In the genomic region with DNA sequence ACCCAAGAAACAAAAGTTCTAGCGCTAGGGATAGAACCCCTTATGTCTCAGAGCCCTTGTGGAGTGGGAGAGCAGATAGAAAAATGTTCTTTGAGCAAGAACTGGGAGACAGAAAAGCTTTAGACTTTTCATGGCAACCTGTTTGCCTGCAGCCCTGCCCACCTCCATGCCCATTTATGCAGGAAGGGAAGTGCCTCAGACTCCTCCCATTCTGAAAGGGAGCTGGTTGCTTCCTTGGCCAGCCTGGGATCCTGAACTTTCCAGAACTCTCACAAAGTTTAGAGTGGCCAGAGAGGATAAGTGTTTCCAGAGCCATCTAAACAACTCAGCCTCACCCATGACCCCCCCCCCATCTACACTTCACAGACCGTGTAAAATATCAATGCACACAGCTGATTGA, we compare ENCODE assay signal across 1 mouse cellular context.
TF ChIP-seq lines count a peak whose summit lies in the region.

No protein-coding gene starts in this region.

TF ChIP-seq in CH12.LX, 34 proteins besides CTCF, POLR2A, EP300 and RAD21 (continued from another document):
- no peak for TF ChIP-seq TBP (conservative IDR thresholded peaks at IDR 0.05; ENCODE audit: low read depth, low read length)
TF ChIP-seq in CH12.LX: peak in this region for 0.
